Mouse (Mus musculus) lung, adult 18-20 months (tissue): ENCODE data around the gene Gtf2e1.

Experiments used
- DNase-seq, 2 experiments: peaks; one replicate each; pipeline ENCODE4 v3.0.0; 2022; ENCODE audit warnings: mixed read lengths in 2 of 2

Gene Gtf2e1

DNA sequence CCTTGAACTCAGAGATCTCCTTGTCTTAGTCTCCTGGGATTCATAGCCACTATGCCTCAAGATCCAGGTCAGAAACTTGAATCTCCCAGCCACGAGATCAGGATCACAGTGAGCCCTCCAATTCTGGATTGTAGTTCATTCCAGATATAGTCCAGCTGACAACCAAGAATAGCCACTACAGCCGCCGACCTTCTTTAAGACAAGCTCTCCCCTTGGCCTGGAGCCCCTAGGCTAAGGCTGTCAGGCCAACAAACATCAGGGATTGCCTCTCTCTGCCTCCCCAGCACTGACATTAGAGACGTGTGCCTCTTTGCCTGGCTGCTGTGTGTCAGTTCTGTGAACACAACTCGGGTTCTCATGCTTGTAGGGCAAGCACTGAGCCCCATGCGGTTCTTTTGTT is 1.2 kb upstream of the Gtf2e1 start:
- no peak for DNase-seq

DNA sequence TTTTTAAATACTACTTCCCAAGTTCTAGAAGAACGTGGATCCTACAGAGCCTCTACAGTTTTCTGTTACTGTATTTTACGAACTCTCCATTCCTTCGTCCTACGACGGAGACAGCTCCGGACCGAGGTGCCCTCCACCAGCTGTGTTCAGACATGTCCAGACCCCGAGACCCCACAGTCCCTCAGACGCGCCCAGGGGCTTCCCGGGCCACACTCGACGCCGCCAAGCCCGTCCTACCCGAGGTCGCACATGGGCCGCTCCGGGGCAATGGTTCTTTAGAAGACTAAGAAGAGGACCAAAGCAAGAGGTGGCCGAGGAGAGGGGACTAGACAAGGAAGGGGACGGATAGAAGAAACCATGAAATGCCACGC is 364 bp downstream of the Gtf2e1 start:
- no peak for DNase-seq

DNA sequence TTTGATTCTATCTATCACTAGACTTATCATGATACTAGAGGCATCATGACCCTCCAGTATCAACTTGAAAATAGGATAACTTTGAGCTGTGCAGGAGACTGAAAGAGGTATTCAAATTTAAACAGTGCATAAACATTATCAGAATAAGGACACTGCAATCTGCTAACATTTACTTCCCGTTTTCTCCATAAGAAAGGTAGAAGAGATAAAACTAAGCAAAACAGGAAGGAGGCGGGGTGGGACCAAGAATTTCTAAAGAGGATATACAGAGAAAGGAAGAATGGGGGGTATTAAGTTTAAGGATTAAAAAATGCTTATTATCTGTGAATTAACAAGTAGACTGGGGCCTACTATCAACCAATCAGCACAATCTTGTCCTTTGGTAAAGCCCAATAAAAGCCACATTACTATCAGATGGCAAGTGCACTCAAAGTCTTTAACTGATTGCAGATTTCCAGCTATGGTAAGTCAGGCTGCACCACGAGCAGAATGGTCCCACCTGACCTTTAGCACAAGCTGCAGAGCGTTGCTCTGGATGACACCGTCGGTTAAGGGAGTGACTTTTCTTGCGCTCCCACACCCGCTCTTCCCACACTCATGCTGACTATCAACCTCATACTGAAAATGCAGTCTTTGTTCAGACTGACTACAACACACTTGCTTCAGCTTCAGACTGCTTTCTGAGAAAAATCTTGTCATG is 6.1 kb downstream of the Gtf2e1 start:
- DNase-seq: no peak

DNA sequence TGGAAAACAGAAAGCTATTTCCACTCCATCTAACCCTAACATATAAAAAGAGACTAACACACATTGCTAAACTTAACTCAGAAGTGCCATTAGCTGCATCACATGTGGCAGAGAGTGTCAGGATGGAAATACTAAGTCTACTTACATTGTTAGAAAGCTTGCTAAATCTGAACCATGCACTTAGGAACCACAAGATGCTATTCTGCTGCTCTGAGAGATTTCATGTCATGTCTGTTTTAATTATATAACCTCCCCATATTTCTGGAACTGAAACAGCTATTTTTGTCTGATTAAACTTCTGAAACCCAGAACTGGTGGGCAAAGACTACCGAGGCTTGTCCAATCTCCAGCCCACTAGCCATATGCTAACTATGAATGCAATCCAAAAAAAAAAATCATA is 7.5 kb downstream of the Gtf2e1 start:
- no peak for DNase-seq

DNA sequence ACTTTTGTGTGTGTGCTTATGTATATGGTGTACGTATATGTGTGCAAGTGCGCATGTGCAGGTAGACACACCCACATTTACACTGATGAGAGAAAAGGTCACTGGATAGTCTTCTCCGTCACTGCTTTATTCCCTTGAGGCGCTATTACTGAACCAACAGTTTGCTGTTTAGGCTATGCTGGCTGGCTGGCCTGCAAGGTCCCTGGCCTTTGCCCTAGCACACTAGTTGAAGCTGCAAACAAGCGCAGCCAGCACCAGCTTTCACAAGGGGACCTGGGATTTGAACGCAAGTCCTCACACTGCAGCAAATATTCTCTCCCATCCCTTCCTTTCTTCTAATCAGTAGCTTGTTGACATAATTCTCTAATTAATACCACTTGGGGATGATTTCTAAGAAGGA is 9.4 kb downstream of the Gtf2e1 start:
- no peak for DNase-seq

DNA sequence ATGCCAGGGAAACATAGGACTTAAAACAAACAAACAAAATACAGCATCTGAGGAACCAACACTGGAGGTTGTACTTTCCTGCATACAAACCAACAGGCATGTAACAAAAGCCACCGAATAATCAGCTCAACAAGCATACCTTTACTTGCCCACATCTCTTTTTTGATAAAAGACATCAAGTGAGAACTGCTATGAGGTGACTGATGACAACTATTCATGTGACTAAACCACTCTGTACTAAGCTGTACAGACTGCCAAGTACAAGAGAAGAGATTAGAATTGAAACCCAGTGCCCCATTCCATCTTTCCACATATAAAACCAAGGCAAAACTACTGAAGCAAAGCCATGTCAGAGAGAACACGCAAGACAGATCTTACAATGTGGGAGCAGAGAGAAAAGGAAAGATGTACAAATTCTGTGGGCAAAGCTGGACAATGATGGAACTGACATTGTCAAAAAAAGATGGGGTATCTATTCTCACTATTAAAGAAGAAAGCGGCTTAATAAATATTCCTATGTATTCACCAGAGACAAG is 12.8 kb downstream of the Gtf2e1 start:
- DNase-seq: no peak

DNA sequence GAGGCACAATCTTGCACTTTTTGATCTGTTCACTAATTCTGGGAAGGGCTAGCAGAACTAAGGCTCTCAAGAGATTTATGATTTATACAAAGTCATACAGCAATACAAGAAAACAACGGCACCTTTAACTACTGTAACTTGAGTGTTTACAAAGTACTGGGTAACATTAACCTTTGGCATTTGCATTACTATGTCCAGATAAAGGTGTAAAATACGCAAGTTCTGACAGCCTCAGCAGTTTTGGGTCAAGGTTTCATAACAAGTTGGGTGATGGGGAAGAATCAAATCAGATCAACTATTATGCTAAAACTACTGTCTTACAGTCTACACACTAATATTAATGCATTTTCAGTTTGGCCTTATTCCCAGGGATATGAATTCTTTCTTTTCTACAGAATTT is 14.5 kb downstream of the Gtf2e1 start:
- no peak for DNase-seq

DNA sequence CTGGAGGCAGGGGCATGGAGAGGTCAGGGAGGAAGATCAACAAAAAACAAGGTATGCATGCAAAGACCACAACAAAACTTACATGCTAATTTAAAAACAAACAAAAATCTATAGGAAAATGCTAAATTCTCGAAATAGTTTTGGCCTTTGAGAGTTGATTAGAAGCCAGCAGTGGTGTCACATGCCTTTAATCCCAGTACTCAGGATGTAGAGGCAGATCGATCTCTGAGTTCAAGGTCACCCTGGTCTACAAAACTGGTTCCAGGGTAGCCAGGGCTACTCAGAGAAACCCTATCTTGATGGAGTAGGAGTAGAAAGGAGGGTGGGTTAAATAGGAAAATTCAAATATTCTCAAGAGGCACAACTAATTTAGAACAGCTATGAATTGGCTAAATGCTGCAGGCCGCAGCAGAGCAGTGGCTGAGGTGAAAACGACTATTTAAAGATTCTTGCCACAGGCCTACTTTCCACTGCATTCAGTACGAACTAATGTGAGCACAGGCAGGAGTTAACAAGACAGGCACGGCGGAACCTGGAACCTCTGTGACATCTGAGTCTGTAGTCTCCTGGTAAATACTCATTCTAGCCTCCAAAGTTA is 17.4 kb downstream of the Gtf2e1 start:
- no peak for DNase-seq

DNA sequence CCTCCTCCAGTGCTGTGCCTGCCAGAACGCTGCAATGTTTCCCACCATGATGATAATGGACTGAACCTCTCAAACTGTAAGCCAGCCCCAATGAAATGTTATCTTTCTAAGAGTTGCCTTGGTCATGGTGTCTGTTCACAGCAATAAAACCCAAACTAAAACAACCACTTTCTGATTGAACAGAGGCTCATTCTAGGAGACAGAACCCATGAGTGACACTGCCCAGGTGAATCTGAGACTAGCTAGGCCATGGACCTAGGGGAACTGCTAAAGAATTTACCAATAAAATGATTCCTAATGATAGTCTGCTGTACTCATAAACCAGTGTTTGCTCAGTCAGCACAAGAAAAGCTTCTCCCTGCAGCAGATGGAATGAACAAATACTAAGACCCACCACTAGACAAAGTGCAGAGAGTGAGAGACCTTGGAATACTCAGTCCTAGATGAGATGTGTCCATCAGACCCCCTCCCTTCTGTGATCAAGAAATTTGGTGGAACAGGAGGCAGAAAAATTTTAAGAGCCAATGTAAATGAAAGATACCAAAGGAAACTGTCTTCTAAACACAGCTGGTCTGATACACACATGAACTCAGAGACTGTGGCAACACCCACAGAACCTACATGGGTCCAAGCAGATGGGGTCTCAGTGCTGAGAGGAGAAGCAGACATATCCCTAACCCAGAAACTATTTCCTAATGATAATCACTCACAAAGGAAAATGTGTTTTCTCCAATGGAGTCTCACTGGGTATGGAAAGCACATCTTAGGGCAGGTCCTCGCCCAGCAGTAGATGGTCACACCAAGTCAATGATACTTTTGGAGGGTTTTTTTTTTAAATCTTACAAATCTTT is 19.2 kb downstream of the Gtf2e1 start:
- no peak for DNase-seq

DNA sequence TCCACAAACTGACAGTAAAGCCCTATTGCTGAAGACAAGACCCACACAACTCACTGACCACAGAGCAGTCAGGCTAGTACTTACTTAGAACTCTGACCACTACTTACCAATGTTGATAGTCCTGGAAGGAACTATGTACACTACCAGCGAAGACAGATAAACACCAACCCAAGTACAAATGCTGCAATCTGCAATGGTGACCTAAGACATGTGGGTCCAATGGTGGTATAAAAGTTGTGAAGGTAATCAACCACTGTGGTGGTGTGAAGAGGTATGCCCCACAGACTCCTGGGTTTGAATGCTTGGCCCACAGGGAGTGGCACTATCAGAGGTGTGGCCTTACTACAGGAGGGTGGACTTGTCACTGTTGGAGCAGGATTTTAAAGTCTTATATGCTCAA is 19.9 kb downstream of the Gtf2e1 start:
- no peak for DNase-seq

DNA sequence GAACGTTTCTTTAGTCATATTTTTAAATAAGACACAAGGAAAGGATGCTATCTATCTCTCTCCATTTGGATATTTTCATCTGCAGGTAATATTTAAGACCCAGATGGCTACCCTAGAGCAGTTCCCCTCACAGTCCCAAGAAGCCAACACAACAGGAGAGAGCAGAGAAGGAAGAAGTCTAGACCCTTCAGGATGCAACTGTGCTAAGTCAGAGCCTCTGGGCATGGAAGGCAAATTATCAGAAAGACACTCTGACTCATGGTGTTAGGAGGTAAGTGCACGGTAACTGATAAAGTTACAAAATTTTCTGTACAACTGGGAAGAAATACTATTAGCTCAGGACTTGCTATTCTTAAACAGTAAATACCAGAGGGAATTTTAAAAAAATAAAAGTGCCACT is 20.9 kb downstream of the Gtf2e1 start:
- DNase-seq: no peak

DNA sequence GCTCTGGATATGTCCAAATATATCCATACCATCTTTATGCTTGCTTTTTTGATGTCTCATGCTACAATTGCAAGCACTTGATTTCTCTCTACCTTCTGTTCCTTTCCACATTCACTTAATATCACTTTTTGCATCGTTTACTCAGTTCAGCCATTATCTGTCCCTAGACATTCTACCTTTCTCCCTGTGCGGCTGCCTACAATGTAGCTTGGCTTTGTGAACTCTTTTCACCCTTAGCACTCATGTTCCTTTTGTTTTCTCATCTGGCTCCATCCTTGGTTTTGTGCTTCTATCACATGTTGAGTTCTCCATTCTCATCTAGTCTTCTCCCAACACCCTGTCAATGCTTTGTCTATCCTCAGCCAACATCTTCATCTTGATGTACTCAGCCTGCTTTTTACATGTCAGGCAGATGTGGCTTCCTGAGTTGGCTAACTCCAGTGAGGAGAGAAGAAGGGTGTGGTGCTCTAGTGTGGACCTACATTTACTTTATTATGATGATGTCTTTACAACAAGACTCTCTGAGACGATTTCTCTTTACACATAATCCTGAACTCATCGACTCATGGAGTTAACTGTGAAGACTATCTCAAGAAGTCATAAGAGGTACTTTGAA is 21.9 kb downstream of the Gtf2e1 start:
- no peak for DNase-seq

DNA sequence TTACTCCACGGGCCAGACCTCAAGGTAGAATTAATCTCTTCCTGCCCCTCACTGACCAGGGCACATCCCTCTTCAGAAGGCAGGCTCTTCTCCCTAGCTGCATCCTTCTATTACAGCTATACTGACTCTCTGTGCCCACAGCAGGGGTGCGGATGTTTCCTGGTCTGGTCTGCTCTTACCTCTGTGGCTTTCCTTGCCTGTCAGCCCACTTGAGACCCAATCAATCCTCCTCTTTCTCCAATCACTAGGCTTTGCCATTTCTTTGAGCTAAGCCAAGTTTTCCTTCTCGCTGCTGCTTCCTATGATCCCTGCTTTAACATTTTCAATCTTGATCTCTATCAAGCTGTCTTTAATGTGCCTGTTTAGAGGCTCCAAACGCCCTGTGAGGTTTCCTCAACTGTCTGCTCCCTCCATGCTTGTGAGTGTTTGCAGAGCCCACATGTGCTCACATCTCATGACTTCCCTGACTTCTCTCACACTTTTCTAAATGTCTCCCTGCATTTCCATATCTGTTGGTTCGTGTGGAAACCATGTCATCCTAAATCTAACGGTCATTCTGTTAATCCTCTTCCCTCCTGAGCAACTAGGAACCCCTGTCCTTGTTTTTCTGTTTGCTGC is 23.1 kb downstream of the Gtf2e1 start:
- DNase-seq: no peak

DNA sequence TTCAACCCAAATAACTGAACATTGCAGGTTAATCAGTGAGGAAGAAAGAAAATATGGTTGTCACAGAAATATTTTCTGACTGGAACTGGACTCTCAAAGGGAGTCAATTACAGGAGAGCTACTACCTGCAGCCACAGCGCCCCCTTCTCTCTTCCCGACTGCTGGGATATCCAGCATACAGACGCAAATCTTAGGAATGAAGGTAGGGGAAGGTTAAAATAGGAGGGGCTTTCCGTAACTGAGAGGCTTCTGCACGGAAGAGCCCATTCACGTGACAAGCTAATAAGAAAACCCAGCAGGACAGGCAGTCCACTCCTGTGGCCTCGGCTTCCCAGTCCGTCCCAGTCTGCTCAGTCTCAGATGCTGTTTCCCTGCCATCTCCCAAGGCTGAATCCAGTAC is 24.9 kb downstream of the Gtf2e1 start:
- no peak for DNase-seq

DNA sequence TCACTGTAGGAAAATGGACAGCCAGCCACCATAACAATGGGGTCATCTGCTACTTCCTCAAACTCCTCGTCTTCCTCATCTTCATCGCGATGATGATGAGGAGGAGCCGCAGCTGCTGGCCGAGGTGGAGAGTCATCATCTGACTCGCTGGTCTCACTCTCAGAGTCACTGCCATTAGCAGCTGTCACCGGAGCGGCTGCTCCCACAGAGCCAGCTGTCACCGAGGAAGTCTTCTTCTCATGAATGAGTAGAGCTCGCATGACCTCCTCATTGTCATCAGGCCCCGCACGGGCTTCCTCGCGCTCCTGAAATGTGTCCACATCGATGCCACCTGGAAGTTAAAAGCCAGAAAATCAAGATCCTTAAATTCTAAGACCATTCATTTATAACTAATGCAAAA is 28.1 kb downstream of the Gtf2e1 start:
- DNase-seq: no peak

DNA sequence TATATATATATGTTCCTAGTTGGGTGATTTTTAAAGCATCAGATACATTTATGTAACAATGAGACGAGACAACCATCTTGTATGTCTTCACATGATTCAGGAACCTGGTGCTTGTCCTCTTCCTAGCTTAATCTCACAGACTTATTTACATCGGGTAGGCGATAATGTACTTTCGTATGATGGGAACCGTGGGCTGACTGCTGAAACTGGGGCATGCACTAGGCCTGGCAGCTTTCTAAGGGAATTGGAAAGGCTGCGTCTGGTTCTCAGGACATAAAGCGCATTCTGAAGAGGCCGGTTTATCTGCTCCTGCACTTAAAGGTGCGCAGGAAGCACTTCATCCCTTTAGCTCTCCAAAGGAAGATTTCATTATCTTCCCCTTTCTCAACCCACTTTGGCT is 32.8 kb downstream of the Gtf2e1 start:
- DNase-seq: no peak

DNA sequence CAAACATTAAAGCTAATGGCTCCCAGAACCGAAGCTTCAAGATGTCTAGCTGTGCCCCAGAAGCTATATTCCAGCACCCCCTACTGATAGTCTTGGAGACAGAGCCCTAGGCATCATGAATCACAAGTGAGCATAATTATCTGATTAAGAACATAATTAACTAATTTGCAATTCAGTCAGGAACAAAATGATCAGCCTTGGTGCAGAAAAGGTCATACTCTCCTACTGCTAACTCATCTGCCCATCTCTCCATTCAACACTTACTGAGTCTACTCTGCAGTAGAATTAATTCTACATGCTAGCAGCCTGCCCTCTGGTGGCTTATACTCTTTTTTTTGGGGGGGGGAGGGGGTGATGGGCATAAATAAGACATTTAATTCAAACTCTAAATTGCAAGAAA is 35.1 kb downstream of the Gtf2e1 start:
- DNase-seq: no peak

DNA sequence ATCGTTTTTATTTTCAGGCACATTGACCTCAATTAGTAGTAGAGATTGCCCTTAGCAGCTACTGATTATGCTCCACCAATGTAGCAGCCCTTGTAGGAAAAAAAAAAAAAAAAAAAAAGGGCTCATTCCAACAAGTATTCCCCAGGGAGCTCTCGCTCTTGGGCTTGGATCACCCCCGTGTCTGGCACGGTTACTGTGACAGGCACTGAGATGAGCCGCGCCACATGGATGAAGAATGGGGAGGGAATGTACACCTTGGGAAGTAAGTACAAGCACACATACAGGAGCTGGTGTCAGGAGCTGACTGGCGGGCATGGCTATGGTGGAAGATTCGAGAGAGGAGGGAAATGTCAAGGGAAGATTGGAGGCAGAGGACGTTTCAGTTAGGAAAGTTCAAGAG is 41.0 kb downstream of the Gtf2e1 start:
- no peak for DNase-seq

DNA sequence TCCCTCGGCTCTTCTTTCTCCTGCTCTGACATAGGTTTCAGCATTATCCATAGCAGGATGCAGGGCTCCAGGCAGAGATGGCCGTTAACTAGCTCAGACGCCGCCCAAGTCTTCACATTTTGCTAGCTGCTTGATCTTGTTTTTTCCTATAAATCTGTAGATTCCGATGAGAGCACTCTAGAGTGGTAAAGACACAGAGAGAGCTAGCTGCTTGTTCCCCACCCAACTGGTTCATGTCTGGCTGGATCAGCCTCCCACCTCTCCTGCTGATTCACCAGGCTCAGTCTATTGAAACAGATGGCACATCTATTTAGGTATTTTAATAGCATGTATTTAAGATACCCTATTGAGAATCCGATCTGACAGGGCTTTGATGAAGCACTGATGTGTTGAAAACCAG is 44.6 kb downstream of the Gtf2e1 start:
- DNase-seq: no peak

DNA sequence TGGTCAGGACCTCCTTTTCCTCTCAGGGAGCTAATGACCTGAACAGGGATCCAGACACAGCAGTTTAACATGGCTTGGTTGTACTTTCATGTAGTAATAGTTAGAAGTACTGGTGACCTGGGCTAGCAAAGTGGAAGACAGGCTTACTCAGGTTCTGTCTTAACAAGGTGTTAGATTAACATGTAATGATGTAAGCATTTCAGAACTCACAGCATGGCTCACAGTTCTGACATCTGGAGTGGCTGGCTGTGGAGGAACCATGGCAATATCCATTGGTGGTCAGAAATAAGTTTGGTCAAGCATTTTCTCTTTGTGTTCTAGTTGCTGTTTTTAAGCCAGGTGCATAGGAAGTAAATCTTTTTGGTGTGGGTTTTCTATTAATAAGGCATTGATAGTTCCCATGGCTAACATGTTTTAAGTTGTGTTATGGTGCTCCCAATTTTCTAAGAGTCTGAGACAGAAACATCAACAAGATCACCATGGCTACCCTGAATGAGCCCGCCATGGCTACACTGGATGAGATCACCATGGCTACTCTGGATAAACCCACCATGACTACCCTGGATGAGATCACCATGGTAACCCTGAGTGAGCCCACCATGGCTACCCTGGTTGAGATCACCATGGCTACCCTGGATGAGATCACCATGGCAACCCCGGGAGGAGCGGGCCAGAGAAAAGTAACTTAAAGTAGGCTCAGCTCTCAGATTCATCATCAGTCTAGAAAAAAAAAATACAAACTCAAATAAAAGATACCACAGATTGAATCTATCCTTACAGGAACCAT is 52.6 kb downstream of the Gtf2e1 start:
- DNase-seq: no peak

DNA sequence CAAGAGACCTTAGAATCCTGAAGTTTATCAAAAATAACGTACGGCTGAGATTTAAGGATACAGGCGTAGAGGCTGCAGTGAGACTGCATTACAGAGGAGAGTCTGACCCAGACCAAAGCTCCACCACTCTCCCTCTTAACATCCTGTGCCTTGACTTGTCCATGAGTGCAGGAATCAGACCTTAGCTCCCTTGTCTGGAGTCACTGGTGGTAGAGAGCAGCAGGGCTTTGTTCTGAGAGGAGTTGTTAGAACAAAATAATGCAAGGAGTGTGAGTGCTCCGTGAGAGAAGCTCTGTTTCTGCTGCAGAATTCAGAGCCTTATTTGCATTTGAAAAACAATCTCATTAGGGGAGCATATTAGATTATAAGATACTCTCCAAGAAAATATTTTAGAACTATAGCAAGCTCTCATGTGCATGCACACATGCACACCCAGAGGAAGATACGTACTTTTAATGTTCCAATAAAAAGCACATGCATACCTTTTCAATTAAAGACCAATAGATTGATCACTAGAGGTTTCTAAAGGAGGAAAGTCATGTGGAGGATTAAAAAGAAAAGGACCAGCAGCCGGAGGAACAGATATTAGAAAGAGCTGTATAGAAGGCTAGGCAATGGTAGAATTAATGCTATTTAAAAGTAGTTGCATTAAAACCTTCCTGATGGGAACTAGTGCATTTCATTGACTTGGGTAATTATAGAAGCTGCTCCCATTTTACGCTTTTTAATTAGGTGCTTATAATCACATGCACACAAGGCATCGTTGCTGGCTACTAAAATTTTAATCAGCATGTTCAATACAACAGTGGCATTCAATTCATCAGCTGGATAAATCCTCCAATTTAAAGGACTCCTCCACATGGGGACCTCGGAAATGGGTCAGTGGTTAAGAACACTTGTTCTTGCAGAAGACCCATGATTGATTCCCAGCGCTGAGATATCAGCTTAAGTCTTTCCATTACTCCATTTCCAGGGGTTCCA is 61.0 kb downstream of the Gtf2e1 start:
- DNase-seq: no peak
